Comparison of ENCODE assay signal across 8 mouse cellular contexts in the genomic region with DNA sequence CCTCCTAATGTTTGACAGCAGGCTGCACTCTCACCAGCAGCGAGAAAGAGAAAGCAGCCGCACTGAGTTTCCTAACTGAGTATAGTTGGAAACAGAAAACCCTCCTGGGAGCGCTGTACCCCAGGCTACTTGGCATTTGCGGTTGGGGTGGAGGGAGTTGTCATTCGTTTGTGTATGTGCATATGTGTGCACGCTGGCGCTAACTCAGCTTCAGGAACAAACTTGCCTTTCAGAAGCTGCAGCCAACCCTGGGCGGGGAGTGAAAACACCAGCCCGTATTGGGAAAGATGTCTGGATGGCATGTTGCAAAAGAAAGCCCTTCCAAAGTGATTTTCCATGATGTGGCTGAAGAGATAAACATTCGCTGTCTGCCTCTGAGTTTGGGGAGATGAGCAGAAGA. TPM values are rescaled to one million over a fixed set of nuclear protein-coding genes. Genes with fewer than 3 reads are reported as not detected.
DNase-seq lines count a peak whose midpoint lies in the region; TF ChIP-seq lines count a peak whose summit lies in the region.

No protein-coding gene starts in this region.

- H3K36me3 ChIP-seq in megakaryocyte, embryonic 14.5 days (replicated peaks; ENCODE audit: low read length): no peaks in the 10 kb centered on the region

- TF ChIP-seq CTCF in left cerebral cortex, adult 2 months (IDR thresholded peaks at IDR 0.05): no peak

- peaks cover 7% of the 10 kb centered on the region for H3K9me3 ChIP-seq in megakaryocyte, embryonic 14.5 days

- DNase-seq in adrenal gland, adult 2 months: peak; percentile 56
- DNase-seq in adrenal gland, adult 18-20 months (ENCODE audit: low spot score in 2 of 2): no peak
- DNase-seq in urinary bladder, postnatal 14 days (ENCODE audit: low spot score): peak; percentile 40
- DNase-seq in urinary bladder, postnatal 4 days (ENCODE audit: low spot score in 2 of 2): no peak
- peak; percentile 34 for DNase-seq in kidney, postnatal 14 days
- no peak for DNase-seq in T-cell, adult 2 months (ENCODE audit: low spot score)
- no peak for DNase-seq in left cerebral cortex, adult 2 months (ENCODE audit: extremely low spot score in 1 of 2, low spot score in 2 of 2)

- H3K27me3 ChIP-seq in megakaryocyte, embryonic 14.5 days (replicated peaks): peaks cover 27% of the 10 kb centered on the region

- peaks cover 12% of the 10 kb centered on the region for H3K4me1 ChIP-seq in megakaryocyte, embryonic 14.5 days

- no peak overlapping the region for H3K27ac ChIP-seq in left cerebral cortex, adult 2 months

- intact Hi-C loops in left cerebral cortex, adult 2 months (cut with DNase I): no loop called here

- peak overlapping the region; percentile 71 for H3K4me3 ChIP-seq in megakaryocyte, embryonic 14.5 days (replicated peaks)
- H3K4me3 ChIP-seq in left cerebral cortex, adult 2 months: no peak overlapping the region

RNA-seq across cellular contexts. Expression of a gene that starts 0.3 kb away (rescaled TPM):
- 10 to 100 TPM; 36.2 to 44.4 TPM for total RNA-seq in adrenal gland, adult 2 months (2021)
- polyA plus RNA-seq in adrenal gland, adult 2 months (2012; rRNA removed): 37.0 and 43.0 TPM in 2 replicates
- 10 to 100 TPM; 32.3 to 33.3 TPM for total RNA-seq in adrenal gland, adult 18-20 months (2021)
- 3.2 and 7.6 TPM in 2 replicates for polyA plus RNA-seq in megakaryocyte, embryonic 14.5 days (2012; ENCODE audit: insufficient read depth, low replicate concordance)
- total RNA-seq in left cerebral cortex, adult 2 months (2021): 10 to 100 TPM; 65.9 to 67.6 TPM

RNA-seq across cellular contexts. Expression of a gene that starts 4.1 kb away (rescaled TPM):
- total RNA-seq in adrenal gland, adult 2 months (2021): 10 to 100 TPM; 54.1 to 68.9 TPM
- polyA plus RNA-seq in adrenal gland, adult 2 months (2012; rRNA removed): 50.4 and 73.4 TPM in 2 replicates
- 10 to 100 TPM; 38.2 to 55.1 TPM for total RNA-seq in adrenal gland, adult 18-20 months (2021)
- polyA plus RNA-seq in megakaryocyte, embryonic 14.5 days (2012; ENCODE audit: insufficient read depth, low replicate concordance): 50.8 and 64.5 TPM in 2 replicates
- 10 to 100 TPM; 33.6 to 40.3 TPM for total RNA-seq in left cerebral cortex, adult 2 months (2021)

RNA-seq across cellular contexts. Expression of a gene that starts 56.8 kb away (rescaled TPM):
- total RNA-seq in adrenal gland, adult 2 months (2021): 10 to 100 TPM; 38.8 to 40.9 TPM
- 3.5 and 4.5 TPM in 2 replicates for polyA plus RNA-seq in adrenal gland, adult 2 months (2012; rRNA removed)
- total RNA-seq in adrenal gland, adult 18-20 months (2021): 10 to 100 TPM; 35.9 to 38.0 TPM
- 2.4 and 2.8 TPM in 2 replicates for polyA plus RNA-seq in megakaryocyte, embryonic 14.5 days (2012; ENCODE audit: insufficient read depth, low replicate concordance)
- total RNA-seq in left cerebral cortex, adult 2 months (2021): 10 to 100 TPM; 63.8 to 64.7 TPM

Comparison
In these comparisons a context has a peak if more than half of its experiments do, and no peak if none do; other contexts are left out.
1. DNase-seq: peak in adrenal gland, adult 2 months (single experiment), urinary bladder, postnatal 14 days (single experiment) and kidney, postnatal 14 days (single experiment); none in adrenal gland, adult 18-20 months (0 of 2), urinary bladder, postnatal 4 days (0 of 2), T-cell, adult 2 months (single experiment) and left cerebral cortex, adult 2 months (0 of 2).